Mouse (Mus musculus) bone marrow, adult 2 months (tissue): ENCODE data around the gene Hoxb8.

Experiments
- CTCF ChIP-seq: fragments of 200-500 bp; IDR thresholded peaks from 2 replicates; pipeline ENCODE4 v1.5.1; 2011; ENCODE audit warnings: low read length, control low read depth; ENCODE audit not compliant: control insufficient read depth, insufficient read depth
- POLR2A ChIP-seq: fragments of 200-500 bp; IDR thresholded peaks from 2 replicates; pipeline ENCODE4 v1.6.1; 2011; ENCODE audit warnings: low read depth, mild to moderate bottlenecking, control low read depth, low read length, borderline replicate concordance; ENCODE audit not compliant: control insufficient read depth

- no peak for TF ChIP-seq CTCF
- TF ChIP-seq POLR2A: peak; percentile 23; the same call in 1 of the 2 replicates
These were observed 33.1 kb downstream of the Hoxb8 start for GRCm38 (mm10) chr11:96314671-96315343.
